Mouse (Mus musculus): Measurements from ENCODE around the gene Gpsm1.

The Gpsm1 gene

DNA sequence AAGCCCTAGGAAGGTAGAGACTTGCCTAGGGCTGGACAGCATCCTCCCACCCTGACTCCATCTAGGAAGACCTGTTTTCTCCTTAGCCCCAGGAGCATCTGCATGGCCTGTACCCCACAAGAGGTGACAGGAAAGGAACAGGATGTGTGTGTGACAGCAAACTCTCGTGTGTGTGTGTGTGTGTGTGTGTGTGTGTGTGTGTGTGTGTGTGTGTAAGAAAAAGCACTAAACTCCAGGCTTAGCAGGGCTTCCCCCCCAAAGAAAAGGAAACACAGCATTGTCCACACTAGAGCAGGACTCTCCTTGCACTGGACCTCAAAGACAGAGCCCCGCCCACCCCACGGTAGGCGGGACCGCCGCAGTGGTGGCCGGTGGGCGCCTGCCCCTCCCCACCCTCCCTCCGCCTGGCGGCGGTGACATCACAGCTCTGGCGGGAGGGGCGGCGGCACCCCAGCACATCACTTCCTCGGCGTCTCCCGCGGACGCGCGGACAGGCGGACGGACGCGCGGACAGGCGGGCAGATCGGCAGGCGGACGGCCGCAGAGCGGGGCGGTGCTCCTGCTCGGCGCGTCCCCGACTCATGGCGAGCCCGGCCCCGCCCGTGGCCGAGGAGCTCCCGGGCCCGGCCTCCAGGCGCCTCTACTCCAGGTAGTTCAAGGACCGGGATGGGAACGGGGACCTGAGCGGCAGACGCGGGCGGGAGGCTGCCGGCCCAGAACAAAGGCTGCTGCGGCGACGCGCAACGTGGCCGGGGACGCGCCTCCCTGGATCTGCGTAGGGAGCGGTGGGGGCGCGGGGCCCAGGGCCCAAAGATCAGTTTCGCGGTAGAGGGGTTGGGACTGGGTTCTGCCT lies at the start of gene Gpsm1:
Gene Gpsm1 (plus strand): TSS at position 444 of the 853 bp plus-strand sequence.
- in situ Hi-C loops (cut with MseI, MboI), result no loop called here

DNA sequence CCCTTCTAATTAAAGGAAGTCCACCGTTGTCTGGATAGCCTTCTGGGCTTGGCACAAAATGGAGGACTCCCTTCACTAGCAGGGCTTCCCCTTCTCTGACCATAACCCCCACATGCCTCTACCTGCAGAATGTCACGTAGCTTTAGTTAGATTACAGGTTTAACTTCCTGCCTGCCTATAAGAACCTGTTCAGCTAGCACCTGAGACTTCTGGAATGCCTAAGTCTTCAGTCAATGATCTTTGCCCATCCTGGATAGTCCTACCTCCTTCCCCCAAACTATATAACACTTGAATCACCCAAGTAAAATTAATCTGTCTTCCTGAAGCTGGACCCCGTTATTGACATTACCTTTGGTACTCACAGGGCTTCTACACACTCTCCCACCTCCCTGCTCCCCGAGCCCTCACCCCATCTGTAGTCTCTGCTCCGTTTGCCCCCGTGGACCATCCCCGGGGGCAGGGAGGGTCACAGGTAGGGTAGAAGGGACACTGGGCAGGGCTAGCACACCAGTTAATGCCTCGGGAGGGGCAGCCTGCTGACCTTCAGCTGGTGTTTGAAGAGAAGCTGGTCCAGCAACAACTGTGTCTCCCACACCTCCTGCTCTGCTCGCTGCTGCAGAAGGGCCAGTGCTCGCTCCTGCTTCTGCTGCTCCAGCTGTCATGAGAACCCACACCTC lies 49.1 kb upstream of the Gpsm1 start:
- in situ Hi-C loops (cut with MseI, MboI), result loop anchor here in 1 of 2 experiments (25.0 kb wide), 1 partner anchor 104 kb away; no protein-coding TSS in a partner anchor

DNA sequence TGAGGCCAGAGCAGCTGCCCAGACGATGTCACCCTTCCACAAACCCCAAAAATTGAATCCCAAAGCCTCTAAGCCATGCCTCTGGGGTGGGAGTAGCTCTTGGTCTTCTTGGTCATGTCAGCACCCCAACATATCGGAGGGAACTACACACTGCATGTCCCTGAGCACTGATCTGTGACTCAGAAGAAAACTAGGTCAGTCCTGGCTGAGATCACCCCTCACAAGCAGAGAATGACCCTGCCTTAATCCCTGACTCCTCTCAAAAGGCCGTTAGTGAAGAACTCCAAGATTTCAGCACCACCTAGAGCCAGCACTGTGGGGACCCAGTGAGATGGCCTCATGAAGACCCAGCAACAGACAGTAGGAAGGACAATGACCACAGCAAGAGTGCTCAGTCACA lies 47.1 kb upstream of the Gpsm1 start:
- in situ Hi-C loops (cut with MseI, MboI), result loop anchor here in 1 of 2 experiments (25.0 kb wide), 1 partner anchor 106 kb away; no protein-coding TSS in a partner anchor

DNA sequence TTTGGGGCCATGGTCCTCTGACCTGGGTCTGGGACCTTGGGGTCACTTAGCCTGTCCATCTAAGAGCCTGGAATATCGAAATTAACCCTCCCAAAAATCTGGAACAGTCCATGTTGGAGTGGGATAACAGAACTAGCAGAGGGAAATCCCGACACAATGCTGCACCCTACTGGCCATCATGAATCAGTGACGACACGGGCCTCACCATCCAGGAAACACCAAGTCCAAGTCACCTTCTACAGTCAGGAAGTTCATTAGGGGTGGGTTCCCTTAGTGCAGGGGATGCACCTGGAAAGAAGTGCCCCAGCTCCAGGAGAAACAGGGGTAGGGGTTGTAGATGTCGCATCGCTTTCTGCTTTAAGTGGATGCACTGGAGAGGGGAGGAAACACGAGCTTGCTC lies 41.7 kb upstream of the Gpsm1 start:
- in situ Hi-C loops (cut with MseI, MboI), result loop anchor here in 1 of 2 experiments (25.0 kb wide), 1 partner anchor 111 kb away; no protein-coding TSS in a partner anchor

DNA sequence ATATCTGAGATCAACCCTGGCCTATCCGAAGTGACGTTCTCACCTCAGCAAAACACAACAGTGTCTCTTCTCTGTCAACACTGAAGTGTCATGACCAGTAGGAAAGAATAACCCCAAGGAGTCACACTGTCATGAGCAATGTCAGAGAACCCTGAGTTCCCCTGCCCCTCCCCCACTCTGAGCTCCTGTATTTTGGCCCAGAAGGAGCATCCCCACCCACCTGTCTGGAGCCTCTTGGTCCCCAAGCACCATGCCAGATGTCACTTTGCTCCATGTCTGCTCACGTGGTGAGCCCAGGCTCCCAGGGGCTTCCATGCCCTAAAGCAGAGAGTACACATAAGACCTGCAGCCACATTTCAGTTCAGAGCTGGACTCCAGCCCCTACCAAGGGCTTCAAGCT lies 35.6 kb upstream of the Gpsm1 start:
- in situ Hi-C loops (cut with MseI, MboI), result loop anchor here in 1 of 2 experiments (5.0 kb wide), 1 partner anchor 122 kb away; no protein-coding TSS in a partner anchor

DNA sequence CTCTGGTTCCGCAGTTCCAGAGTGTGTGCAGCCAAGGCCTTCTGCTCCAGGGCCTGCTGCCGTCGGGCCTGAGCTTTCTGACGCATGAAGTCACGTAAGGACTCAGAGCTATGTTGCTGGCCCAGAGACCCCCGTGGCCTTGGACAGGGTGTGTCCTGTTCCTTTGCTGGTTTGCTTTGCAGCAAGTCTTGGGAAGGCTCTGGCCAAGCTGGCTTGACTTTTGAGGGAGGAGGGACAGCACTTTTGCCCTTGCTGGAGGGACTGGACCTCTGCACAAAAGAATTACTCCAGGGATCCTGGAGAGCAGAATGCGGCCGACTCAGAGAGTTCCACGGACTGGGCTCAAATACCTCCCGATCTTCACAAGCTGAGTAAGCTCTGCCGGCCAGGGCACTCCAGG lies 34.7 kb upstream of the Gpsm1 start:
- in situ Hi-C loops (cut with MseI, MboI), result no loop called here

DNA sequence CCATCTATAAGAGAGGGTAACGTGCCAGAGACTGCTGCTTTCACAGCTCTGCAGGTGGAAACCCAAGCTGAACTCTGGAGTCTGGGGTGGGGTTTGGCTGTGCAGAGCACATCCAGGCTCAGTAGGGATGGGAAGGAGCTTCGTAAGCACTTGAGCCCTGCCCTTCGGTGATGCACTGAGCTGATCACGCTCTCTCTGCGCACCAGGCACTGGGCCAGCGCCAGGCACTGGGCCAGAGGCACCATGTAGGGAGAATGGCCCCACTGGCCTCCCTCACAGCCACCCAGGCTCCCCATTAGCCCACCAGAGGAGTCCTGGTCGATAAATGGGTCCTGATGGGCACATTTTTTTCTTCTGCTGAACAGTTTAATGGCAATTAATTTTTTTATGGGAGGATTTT lies 29.5 kb upstream of the Gpsm1 start:
- in situ Hi-C loops (cut with MseI, MboI), result no loop called here

DNA sequence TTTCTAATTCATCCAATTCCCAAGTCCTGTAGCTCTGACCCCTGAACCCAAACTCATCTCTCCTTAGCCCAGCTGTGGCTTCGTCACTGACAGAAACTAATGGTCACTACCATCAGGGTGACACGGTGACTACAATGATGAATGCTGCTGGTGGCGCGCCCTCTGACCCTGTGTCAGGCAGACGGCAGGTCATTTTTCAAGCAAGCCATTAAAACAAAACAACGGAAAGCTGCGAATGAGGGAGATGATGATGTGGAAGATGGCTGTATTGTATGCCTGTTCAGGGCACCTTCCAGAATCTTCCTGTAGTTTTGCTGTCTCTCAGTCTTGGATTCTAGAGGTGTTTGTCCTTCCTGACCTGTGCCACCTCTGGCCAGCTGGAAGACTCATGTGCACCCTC lies 28.9 kb upstream of the Gpsm1 start:
- in situ Hi-C loops (cut with MseI, MboI), result no loop called here

DNA sequence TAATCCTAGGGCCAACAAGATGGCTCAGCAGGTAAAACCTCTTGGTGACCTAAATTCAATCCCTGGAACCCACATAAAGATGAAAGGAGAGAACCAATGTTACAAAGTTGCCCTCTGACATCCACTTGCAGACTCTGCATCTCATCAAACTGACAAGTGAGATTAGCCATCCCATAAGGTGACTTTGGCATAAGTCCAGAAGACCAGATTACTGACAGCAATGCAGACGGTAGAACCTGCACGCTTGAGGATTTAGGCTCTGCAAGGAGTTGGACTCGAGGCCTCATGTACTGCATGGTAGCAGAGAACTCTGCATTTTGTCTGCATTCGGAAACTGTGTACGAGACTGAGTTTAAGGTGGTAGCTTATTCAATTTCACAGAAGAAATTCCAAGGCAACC lies 25.2 kb upstream of the Gpsm1 start:
- in situ Hi-C loops (cut with MseI, MboI), result no loop called here

DNA sequence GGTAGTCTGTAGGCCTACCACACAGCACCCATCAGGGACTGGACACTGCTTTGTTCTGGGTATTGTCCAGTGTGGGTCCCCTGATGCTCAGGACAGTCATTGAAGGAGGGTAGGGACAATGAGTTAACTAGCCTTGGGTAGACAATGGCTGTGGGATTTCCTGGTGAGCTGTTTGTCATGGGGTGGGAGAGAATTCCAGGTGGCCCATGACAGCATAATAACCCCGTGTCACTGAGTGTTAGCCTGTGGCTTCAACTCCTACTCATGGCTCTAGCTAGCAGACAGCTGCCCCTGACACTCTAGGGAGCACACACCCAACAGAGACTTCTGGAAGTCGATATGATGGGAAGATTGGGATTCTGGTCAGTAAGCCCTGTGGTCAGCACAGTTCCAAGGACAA lies 20.9 kb upstream of the Gpsm1 start, which contains the start of gene Ccdc187:
Gene Ccdc187 (minus strand): TSS at position 101 of the 400 bp plus-strand sequence.
- in situ Hi-C loops (cut with MseI, MboI), result no loop called here

DNA sequence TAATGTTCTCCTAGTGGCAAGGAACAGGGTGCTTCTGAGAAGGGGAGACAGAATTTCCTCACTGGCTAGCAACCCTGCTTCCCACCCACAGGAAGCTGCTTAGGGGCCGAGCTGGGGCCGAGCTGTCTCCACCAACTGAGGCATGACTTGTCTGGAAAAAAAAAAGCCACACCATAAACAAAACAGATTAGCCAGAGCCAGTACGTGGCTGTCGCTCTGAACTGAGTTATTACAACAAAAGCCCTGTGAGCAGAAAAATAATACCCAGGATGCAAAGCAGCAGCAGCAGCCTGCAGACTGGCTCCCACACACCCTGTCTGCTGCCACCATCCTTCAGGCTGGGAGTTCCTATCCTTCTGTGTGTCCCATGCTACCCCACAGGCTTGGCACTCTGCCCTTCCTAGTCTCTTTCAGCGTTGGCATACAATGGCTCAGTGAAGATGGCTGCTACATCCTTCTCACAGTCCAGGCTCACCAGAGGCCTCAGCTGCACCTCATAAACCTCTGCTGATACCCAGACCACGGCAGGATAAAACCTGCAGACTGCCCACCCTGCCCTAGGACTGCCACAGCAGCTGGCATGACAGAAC lies 18.6 kb upstream of the Gpsm1 start:
- in situ Hi-C loops (cut with MseI, MboI), result no loop called here

DNA sequence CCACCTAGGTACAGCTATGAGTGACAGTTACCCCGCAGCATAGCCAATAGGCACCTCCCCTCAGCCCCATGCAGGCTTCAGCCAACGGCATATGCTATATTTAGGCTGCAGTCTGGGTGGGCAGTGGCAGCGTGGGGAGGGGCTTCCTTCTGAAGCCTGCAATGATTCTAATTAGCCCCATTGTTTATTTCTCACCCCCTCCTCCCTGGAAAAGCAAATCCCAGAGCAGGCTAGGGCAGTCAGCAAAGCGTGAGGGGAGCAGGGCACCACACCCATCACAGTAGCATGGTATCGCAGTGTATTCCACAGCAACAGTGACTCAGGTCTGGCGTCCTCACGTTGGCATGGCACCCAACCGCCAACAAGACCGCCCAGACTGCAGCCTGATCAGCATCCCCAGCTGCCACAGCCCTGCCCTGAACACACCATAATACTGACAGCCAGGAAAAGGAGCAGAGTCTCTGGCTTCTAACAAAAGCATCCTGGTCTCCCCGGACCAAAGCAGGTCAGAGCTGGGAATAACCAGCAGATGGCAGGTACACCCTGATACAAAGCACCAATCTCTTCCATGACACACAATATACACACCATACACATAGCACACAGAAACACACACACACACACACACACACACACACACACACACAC lies 17.0 kb upstream of the Gpsm1 start:
- in situ Hi-C loops (cut with MseI, MboI), result no loop called here

DNA sequence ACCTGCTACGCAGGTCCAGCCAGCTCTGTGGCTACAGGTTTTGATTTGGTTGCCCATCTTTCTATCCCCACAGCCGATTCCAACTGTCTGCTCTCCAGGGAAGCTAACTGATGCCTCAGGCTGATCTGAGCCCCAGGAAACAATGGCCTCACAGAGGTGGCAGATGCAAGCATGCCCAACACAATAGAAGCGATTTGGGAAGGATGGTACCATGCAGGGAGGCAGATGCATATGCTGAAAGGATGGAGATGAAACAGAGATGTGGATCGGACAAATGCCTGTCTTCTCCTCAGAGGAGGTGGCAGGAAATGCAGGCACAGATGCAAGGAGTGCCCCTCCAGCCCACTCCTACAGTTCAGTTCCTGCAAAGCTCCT lies 16.5 kb upstream of the Gpsm1 start:
- in situ Hi-C loops (cut with MseI, MboI), result no loop called here

DNA sequence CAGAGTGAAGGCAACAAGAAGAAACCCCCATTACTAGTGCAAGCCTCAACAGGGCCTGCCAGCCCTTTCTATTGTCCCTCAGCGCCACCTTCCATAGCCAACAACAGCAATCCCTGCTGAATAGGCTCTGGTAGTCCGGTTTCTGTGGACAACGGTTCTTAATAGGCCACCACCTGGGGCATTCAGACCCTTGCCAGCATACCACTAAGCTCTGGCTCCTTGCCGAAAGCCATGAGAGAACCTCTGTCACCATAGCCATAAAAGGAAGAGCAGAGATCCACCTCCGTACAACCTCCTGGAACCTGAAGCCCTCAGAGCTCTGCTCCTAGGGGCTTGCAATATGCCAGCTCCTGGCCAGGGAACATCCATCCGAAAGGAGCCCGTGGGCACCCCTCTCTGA lies 16.0 kb upstream of the Gpsm1 start:
- in situ Hi-C loops (cut with MseI, MboI), result no loop called here

DNA sequence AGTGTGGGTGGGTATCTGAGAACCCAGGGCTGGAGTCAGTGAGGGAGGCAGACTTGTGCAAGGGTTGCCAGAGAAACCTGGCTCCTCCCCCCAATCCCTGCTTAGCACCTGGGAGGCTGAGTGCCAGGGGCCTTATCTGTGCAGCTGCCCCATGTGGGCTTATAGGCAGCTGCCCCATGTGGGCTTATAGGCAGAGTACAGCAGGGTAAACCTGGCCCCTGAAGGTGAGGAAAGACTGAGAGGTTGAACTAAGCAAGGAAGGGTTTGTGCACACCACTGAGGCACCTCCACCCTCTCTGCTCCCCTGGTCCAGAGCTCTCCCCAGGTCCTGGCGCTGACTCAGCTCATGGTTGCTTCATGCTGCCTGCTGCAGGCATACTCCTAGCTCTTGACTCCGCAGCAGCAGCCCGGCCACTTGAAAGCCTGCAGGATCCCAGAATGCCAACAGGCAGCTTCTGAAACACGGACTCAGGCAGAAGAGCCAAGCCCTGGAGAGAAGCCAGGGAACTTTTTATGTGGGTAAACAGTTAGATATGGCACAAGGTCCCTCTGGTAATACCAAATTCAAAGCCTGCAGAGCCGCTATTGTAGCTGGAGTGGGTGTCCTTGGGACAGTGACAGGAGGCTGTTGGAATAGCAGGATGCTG lies 15.0 kb upstream of the Gpsm1 start:
- in situ Hi-C loops (cut with MseI, MboI), result loop anchor here in 1 of 2 experiments (10.0 kb wide), 1 partner anchor 265 kb away; no protein-coding TSS in a partner anchor

DNA sequence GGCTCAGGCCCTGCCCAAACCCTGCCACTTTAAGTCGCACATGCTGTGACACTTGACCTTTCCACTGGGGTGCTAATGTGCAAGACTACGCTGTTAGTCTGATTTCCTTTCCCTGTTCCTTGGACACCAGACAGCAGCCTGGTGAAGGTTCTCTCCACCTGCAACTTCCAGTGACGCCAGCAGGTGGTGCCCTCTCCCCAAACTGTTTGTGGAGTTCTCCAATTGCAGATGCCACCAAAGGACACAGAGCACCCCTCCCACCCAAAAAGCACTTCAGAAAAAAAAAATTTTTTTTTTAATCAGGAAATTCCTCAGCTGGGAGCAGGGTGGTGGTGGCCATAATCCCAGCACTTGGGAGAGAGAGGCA lies 14.5 kb upstream of the Gpsm1 start:
- in situ Hi-C loops (cut with MseI, MboI), result loop anchor here in 1 of 2 experiments (10.0 kb wide), 1 partner anchor 264 kb away; no protein-coding TSS in a partner anchor

DNA sequence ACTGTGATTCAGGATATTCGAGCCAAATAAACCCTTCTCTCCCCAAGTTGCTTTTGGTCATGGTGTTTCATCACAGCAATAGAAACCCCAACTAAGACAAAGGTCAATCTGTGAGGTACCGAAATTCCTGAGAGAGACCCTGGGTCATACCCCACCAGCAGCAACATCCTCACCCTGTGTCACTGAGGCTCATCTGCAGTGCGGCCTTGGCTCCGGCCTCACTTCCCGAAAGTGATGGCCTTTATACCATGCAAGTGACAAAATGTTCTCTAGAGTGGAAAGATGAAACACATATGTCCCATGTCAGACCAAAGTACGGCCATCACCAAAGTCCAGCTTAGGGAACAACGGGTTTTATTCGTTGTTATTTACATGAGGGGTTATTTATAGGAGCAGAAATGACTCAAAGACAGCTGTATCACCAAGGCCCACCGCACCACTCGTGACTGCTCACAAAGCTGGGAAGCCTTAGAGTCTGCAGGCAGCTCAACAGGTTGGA lies 13.3 kb upstream of the Gpsm1 start:
- in situ Hi-C loops (cut with MseI, MboI), result loop anchor here in 1 of 2 experiments (10.0 kb wide), 1 partner anchor 263 kb away; no protein-coding TSS in a partner anchor

DNA sequence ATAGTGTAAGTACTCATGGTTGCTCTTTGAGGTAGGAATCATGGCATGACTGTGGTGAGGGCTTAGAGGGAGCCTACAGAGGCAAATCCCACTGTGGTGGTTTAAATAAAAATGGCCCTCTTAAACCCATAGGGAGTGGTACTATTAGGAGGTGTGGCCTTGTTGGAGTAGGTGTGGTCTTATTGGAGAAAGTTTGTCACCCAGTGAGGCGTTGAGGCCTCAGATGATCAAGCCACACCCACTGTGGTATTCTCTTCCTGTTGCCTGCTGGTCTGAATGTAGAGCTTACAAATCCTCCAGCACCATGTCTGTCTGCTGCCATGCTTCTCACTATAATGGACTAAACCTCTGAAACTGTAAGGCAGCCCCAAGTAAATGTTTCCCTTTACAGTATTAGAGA lies 10.6 kb upstream of the Gpsm1 start:
- in situ Hi-C loops (cut with MseI, MboI), result loop anchor here in 1 of 2 experiments (10.0 kb wide), 1 partner anchor 260 kb away; no protein-coding TSS in a partner anchor

DNA sequence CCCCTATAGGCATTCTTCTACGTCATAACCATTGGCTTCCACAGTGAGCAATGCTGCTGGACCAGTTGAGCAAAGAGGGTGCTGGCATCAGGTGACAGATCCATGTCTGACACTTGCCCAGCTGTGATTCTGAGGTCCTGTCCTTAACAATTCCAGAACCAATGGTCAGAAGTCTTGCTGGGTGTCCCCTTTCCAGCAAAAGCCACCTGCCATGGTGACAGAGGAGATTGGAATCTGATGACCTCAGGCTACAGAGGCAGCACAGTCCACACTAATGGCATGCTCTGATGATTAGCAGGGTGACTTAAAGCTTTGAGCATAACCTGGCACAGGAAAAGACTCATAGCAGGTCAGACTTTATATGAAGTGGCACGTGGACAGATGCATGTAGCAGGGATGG lies 9.8 kb upstream of the Gpsm1 start:
- in situ Hi-C loops (cut with MseI, MboI), result loop anchor here in 1 of 2 experiments (10.0 kb wide), 1 partner anchor 259 kb away; no protein-coding TSS in a partner anchor

DNA sequence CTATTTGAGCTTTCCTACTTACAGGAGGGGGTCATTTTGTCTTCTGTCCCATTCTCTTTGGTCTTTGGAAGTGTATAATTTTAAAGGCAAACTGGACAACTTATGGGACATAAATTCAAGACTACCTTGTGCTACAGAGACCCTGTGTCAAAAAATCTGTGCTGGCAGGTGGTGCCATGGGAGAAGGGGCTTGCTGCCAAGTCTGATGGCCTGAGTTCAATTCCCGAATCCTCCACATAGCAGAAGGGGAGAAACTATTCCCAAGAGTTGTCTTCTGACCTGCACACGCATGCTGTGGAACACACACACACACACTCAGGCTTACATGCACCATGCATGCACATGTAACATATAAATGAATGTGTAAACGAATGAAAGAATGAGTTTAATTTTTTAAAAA lies 8.6 kb upstream of the Gpsm1 start:
- in situ Hi-C loops (cut with MseI, MboI), result loop anchor here in 1 of 2 experiments (10.0 kb wide), 1 partner anchor 258 kb away; no protein-coding TSS in a partner anchor

DNA sequence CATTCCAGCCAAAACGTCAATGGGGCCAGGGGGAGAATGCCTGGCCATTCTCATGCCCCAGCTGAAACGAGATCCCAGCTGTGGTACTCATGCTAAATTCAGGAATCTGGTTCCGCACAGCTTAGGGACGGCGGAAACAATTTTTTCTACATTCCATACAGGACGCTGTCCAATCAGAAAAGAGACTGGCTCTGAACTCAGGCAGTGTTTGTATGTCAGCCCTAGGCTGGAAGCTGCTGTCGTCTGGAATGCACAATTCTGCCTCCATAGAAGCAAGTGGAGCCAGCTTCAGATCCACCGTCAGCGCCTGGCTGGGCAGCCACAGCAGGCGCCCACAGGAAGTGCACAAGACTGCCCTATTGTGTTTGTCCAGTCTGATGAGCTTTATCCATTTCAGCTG lies 5.6 kb upstream of the Gpsm1 start:
- in situ Hi-C loops (cut with MseI, MboI), result loop anchor here in 1 of 2 experiments (10.0 kb wide), 1 partner anchor 255 kb away; no protein-coding TSS in a partner anchor
